Mouse (Mus musculus) neural tube, embryonic 14.5 days (tissue): ENCODE measurements around the gene Olfr1129. TPM values are rescaled to one million over a fixed set of nuclear protein-coding genes. Genes with fewer than 3 reads are reported as not detected.
"Not testable (repeated sequence)": the region's sequence is repeated elsewhere in the genome, so short reads cannot be mapped to it uniquely, and the experiment has no call there.

ENCODE experiments used
- ATAC-seq: fragments of 200-750 bp; cut with Nextera tagmentation; 2 replicates; pipeline ENCODE4 v1.8.0; 2017; ENCODE audit warnings: low read depth, mild to moderate bottlenecking, moderate TSS enrichment, moderate library complexity
- H3K27ac ChIP-seq: fragments of 300-500 bp; sonication (generic); 2 replicates; pipeline ENCODE4 v1.5.1; 2014; ENCODE audit warnings: low read depth, mild to moderate bottlenecking, control low read depth, low read length, moderate library complexity, mixed read lengths
- H3K27me3 ChIP-seq: fragments of 300-500 bp; sonication (generic); 2 replicates; pipeline ENCODE4 v1.6.1; 2014; ENCODE audit warnings: low read length; ENCODE audit not compliant: control insufficient read depth, insufficient read depth
- H3K36me3 ChIP-seq: fragments of 300-500 bp; sonication (generic); 2 replicates; pipeline ENCODE4 v1.6.1; 2014; ENCODE audit warnings: low read length, mixed read lengths; ENCODE audit not compliant: control insufficient read depth, insufficient read depth
- H3K4me1 ChIP-seq: fragments of 300-500 bp; sonication (generic); 2 replicates; pipeline ENCODE4 v1.6.1; 2014; ENCODE audit warnings: low read length; ENCODE audit not compliant: control insufficient read depth, insufficient read depth
- H3K4me2 ChIP-seq: fragments of 300-500 bp; sonication (generic); 2 replicates; pipeline ENCODE4 v1.6.1; 2014; ENCODE audit warnings: mild to moderate bottlenecking, low read depth, low read length, control low read depth
- H3K4me3 ChIP-seq: fragments of 300-500 bp; sonication (generic); 2 replicates; pipeline ENCODE4 v1.5.1; 2014; ENCODE audit warnings: low read depth, low read length, control low read depth, mixed read lengths
- H3K9ac ChIP-seq: fragments of 300-500 bp; sonication (generic); replicated peaks from 2 replicates; pipeline ENCODE4 v1.6.1; 2014; ENCODE audit warnings: low read depth, mild to moderate bottlenecking, control low read depth, low read length, mixed read lengths
- H3K9me3 ChIP-seq: fragments of 300-500 bp; sonication (generic); 2 replicates; pipeline ENCODE4 v1.6.1; 2016; ENCODE audit warnings: low read length; ENCODE audit not compliant: control insufficient read depth
- WGBS: fragments of 180-500 bp; shearing (Covaris S2); extraction: QIAGEN DNeasy Blood & Tissue Kit; methylation state at CpG from one replicate; pipeline ENCODE4 v1.1.7; 2014; 5-methylcytosine and 5-hydroxymethylcytosine counted together
- polyA plus RNA-seq: library from polyadenylated mRNA; unstranded; fragments of >200 nt; fragmentation: Nextera tagmentation; extraction: Ambion mirVana; gene quantifications from 2 replicates; pipeline ENCODE4 v1.2.1, GENCODE M21; 2014

The Olfr1129 gene
- not detected in 2 replicates for polyA plus RNA-seq

DNA sequence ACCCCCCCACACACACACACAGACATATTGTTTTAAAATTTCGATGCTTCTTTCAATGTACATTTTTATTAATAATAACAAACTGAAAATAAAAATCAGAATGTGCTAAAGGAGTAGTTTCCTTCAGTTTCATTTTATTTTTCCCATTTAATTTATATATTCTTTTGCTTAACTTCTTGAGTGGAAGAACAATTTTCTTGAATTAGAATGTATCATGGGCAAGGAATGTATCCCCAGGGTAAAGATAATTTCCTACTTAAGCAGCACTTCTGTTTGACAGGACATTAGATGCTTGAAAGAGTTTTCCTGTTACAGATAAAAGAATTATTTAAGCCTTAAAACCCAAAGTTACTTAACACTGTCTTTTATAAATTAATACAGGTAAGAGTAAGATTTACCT, at the start of gene Olfr1129:
TSS of gene Olfr1129 (plus strand) at position 301 of the 400 bp plus-strand sequence.
- not testable (repeated sequence) for H3K27me3 ChIP-seq, H3K4me3 ChIP-seq, H3K4me2 ChIP-seq, H3K9me3 ChIP-seq, ATAC-seq, H3K27ac ChIP-seq, H3K4me1 ChIP-seq, H3K36me3 ChIP-seq, H3K9ac ChIP-seq
- 79% methylated on average over 1 of the region's 1 CpGs for WGBS

DNA sequence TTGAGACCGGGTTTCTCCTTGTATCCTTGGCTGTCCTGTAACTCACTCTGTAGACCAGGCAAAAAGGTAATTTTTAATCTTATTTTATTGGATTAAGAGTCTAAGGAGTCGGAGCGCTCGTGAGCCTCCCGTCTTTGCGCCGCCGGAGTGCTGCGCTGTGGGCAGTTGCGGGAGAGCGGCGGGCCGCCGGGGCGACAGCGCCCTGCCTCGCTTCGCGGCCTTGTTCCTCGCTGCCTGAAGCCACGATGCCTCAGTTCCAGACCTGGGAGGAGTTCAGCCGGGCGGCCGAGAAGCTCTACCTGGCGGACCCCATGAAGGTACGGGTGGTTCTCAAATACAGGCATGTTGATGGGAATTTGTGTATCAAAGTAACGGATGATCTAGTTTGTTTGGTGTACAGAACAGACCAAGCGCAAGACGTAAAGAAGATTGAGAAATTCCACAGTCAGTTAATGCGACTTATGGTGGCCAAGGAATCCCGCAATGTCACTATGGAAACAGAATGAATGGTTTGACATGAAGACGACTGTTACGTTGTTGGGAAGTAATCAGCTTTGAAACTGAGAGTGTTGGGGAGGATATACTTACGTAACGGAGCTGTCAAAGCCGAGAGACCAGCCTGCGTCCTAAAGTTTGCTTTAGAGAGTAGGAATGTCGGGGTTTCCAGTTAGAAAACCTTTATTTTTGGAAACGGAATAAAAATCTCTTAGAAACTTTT, 47.6 kb upstream of the Olfr1129 start:
- ATAC-seq = peak; percentile 71
- not testable (repeated sequence) for H3K9ac ChIP-seq

DNA sequence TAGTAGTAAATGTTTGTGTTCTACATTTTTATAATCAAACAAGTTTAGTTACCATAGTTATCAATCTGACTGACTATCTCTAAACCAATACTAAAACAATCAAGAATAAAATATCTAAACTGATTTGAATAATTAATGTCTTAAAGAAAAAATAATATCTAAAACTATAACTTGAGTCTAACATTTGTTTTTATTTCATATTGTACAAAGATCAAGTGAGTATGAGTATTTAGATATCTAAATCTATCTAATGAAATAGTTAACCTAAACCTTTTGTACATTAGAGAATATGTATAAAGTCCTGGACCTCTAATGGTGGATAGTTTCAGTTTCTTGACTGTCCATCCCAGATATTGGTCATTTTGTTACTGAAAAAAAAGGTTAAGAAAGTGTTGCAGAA, 42.2 kb upstream of the Olfr1129 start, which contains the start of gene Olfr153:
TSS of gene Olfr153 (plus strand) at position 301 of the 400 bp plus-strand sequence.
- Histone ChIP-seq H3K27me3 (no peaks in the 10 kb centered on the region), H3K4me3 (no peak within 1 kb of the TSS), H3K4me1 (no peaks in the 10 kb centered on the region), H3K4me2 (no peak within 1 kb of the TSS), H3K27ac (no peak within 1 kb of the TSS), H3K36me3 (no peaks in the 10 kb centered on the region), H3K9ac (no peak within 1 kb of the TSS), H3K9me3 (no peaks in the 10 kb centered on the region)
- ATAC-seq = no peak

More for the DNA sequence above, 47.6 kb upstream of the Olfr1129 start:
- H3K27me3 ChIP-seq, H3K36me3 ChIP-seq, H3K4me1 ChIP-seq, H3K9me3 ChIP-seq, H3K27ac ChIP-seq: not testable (repeated sequence)
- WGBS = 33% methylated on average over 38 of the region's 39 CpGs
- H3K4me3 ChIP-seq = 0 out of 2 replicates have a peak overlapping the region, but pooled peaks have one; percentile 12
- H3K4me2 ChIP-seq = peak overlapping the region; percentile 38

DNA sequence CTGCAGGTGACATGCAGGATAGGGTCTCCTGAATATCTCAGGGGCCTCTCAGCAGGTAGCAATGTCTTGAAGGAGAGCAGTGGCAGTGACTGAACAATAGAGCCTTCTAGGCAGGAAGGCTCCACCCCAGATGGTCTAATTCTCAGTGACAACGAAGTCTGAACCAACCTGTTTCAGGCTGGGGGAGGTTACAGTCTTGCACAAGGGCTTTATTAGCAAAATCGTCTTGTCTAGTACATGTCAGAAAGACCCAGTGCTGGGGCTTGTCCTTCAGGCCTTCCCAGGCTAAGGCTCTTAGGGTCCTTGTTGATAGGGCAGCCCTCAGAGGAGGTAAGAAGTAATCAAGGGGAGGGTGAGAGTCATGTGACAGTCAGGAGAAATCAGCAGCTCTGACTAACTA, 38.9 kb upstream of the Olfr1129 start:
- H3K27ac ChIP-seq = no peak overlapping the region
- H3K4me1 ChIP-seq = no peaks in the 10 kb centered on the region
- H3K36me3 ChIP-seq = no peaks in the 10 kb centered on the region
- no peak overlapping the region for H3K4me3 ChIP-seq
- no peaks in the 10 kb centered on the region for H3K27me3 ChIP-seq
- no peak for ATAC-seq
- no peak overlapping the region for H3K9ac ChIP-seq
- no peak overlapping the region for H3K4me2 ChIP-seq
- WGBS = 72% methylated on average over 2 of the region's 2 CpGs
- H3K9me3 ChIP-seq = no peaks in the 10 kb centered on the region

DNA sequence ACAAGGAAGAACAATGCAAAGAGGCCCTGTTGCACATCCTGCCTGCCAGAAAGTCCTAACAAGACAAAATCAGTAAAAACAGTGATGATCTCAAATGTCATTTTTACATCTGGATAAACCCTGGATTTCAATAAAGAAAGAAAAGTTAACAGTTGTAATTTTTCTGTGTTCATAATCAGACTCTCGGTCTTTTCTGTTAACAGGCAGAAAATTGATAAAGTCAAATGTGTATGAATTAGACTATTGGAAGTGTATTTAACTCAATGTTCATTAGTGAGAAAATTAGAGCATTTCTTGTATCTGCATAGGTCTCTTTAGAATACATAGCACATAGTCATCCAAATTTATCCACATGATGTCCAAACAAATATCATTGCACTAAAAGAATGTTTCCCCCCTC, 28.3 kb upstream of the Olfr1129 start, which contains the start of gene Olfr1128:
TSS of gene Olfr1128 (minus strand) at position 101 of the 400 bp plus-strand sequence.
- no peak within 1 kb of the TSS for H3K27ac ChIP-seq
- H3K9ac ChIP-seq = no peak within 1 kb of the TSS
- WGBS = 93% methylated on average over 1 of the region's 1 CpGs
- no peak within 1 kb of the TSS for H3K4me2 ChIP-seq
- no peaks in the 10 kb centered on the region for H3K27me3 ChIP-seq
- no peak for ATAC-seq
- H3K9me3 ChIP-seq = no peaks in the 10 kb centered on the region
- no peak within 1 kb of the TSS for H3K4me3 ChIP-seq
- no peaks in the 10 kb centered on the region for H3K4me1 ChIP-seq
- H3K36me3 ChIP-seq = no peaks in the 10 kb centered on the region

DNA sequence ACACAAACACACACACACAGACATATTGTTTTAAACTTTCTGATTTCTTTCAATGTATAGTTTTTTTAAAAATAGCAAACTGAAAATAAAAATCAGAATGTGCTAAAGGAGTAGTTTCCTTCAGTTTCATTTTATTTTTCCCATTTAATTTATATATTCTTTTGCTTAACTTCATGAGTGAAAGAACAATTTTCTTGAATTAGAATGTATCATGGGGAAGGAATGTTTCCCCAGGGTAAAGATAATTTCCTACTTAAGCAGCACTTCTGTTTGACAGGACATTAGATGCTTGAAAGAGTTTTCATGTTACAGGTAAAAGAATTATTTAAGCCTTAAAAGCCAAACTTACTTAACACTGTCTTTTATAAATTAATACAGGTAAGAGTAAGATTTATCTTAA, 32.2 kb downstream of the Olfr1129 start, which contains the start of gene Olfr1130:
TSS of gene Olfr1130 (plus strand) at position 301 of the 400 bp plus-strand sequence.
- not testable (repeated sequence) for H3K27ac ChIP-seq, H3K36me3 ChIP-seq, H3K27me3 ChIP-seq, H3K4me1 ChIP-seq, H3K4me3 ChIP-seq, ATAC-seq, H3K9me3 ChIP-seq, H3K4me2 ChIP-seq, H3K9ac ChIP-seq

DNA sequence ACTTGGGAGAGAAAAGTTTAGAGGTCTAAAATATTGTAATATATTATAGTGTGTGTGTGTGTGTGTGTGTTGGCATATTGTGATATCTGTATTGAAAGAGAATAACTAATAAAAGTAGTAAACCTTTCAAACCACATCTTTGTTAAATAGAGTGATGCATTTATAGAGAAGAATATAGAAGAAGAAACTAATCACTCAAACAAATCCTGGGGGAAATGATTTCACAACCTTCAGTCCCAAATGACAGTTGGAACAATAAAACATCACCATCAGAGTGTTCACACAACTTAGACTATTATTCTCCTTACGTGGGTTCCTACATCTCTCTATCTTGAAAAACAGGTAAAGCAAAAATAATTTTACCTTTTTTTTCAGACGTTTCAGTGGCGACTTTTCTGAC, 53.1 kb downstream of the Olfr1129 start, which contains the start of gene Olfr1131:
TSS of gene Olfr1131 (plus strand) at position 301 of the 400 bp plus-strand sequence.
- H3K4me3 ChIP-seq = no peak within 1 kb of the TSS
- no peaks in the 10 kb centered on the region for H3K4me1 ChIP-seq

More for the DNA sequence above, 53.1 kb downstream of the Olfr1129 start, which contains the start of gene Olfr1131:
- no peak within 1 kb of the TSS for H3K4me2 ChIP-seq
- H3K27me3 ChIP-seq = no peaks in the 10 kb centered on the region
- no peak within 1 kb of the TSS for H3K9ac ChIP-seq
- no peaks in the 10 kb centered on the region for H3K36me3 ChIP-seq
- ATAC-seq = no peak
- H3K27ac ChIP-seq = no peak within 1 kb of the TSS
- 70% methylated on average over 3 of the region's 3 CpGs for WGBS
- H3K9me3 ChIP-seq = no peaks in the 10 kb centered on the region

Other genes starting within 250 kb of the Olfr1129 start
- gene Olfr1120, start 219.1 kb upstream of the Olfr1129 start, polyA plus RNA-seq = not detected in 2 replicates
- not detected in 2 replicates for gene Olfr1121, start 204.0 kb upstream of the Olfr1129 start, polyA plus RNA-seq
- not detected in 2 replicates for gene Olfr1122, start 188.1 kb upstream of the Olfr1129 start, polyA plus RNA-seq
- gene Olfr1123, start 157.3 kb upstream of the Olfr1129 start, polyA plus RNA-seq = not detected in 2 replicates
- gene Olfr1124, start 143.6 kb upstream of the Olfr1129 start, polyA plus RNA-seq = 0.08 and 0.10 TPM in 2 replicates
- not detected in 2 replicates for gene Olfr1126, start 119.9 kb upstream of the Olfr1129 start, polyA plus RNA-seq
- not detected in 2 replicates for gene Pramel7, start 76.8 kb upstream of the Olfr1129 start, polyA plus RNA-seq
- not detected in 2 replicates for gene Pramel6, start 67.3 kb upstream of the Olfr1129 start, polyA plus RNA-seq
- not detected in 2 replicates for gene Olfr153, start 42.1 kb upstream of the Olfr1129 start, polyA plus RNA-seq
- gene Olfr1128, start 28.4 kb upstream of the Olfr1129 start, polyA plus RNA-seq = not detected in 2 replicates
- gene Olfr1130, start 32.3 kb downstream of the Olfr1129 start, polyA plus RNA-seq = not detected in 2 replicates
- not detected in 2 replicates for gene Olfr1131, start 53.2 kb downstream of the Olfr1129 start, polyA plus RNA-seq
- gene Olfr1132, start 63.6 kb downstream of the Olfr1129 start, polyA plus RNA-seq = not detected in 2 replicates
- not detected in 2 replicates for gene Olfr1133, start 73.5 kb downstream of the Olfr1129 start, polyA plus RNA-seq
- gene Olfr1134, start 84.6 kb downstream of the Olfr1129 start, polyA plus RNA-seq = not detected in 2 replicates
- gene Olfr1135, start 99.8 kb downstream of the Olfr1129 start, polyA plus RNA-seq = not detected in 2 replicates
- gene Olfr1136, start 120.0 kb downstream of the Olfr1129 start, polyA plus RNA-seq = not detected in 2 replicates
- not detected in 2 replicates for gene Olfr1137, start 139.3 kb downstream of the Olfr1129 start, polyA plus RNA-seq
- gene Olfr1138, start 166.1 kb downstream of the Olfr1129 start, polyA plus RNA-seq = not detected in 2 replicates
- gene Olfr1140, start 169.8 kb downstream of the Olfr1129 start, polyA plus RNA-seq = not detected in 2 replicates
- not detected in 2 replicates for gene Olfr1141, start 180.1 kb downstream of the Olfr1129 start, polyA plus RNA-seq
- not detected in 2 replicates for gene Olfr152, start 205.6 kb downstream of the Olfr1129 start, polyA plus RNA-seq
- gene Olfr1143, start 226.7 kb downstream of the Olfr1129 start, polyA plus RNA-seq = not detected in 2 replicates
- not detected in 2 replicates for gene Olfr1145, start 235.9 kb downstream of the Olfr1129 start, polyA plus RNA-seq